Mouse (Mus musculus): ENCODE results near the gene Vopp1.

- TF ChIP-seq CTCF (IDR thresholded peaks at IDR 0.05; ENCODE audit: extremely low read depth, insufficient read length, insufficient replicate concordance, low read depth, low read length) (no peak), POLR2A (IDR thresholded peaks at IDR 0.05; ENCODE audit: low read depth, low read length) (no peak)
Observed at GRCm38 (mm10) chr6:57742749-57743148, 82.2 kb downstream of the Vopp1 start.
